Mouse (Mus musculus) mouse embryonic stem cell (cell line): ENCODE measurements around the gene Mrpl37.
"Not testable (repeated sequence)": the region's sequence is repeated elsewhere in the genome, so short reads cannot be mapped to it uniquely, and the experiment has no call there.

ENCODE experiments used
- in situ Hi-C, 2 experiments: fragments of 300-500 bp; cut with MboI; formaldehyde crosslinking; loops; 1 replicate in 1 of 2; 3 replicates in 1 of 2; pipeline ENCODE4 v1.14.3; 2019 to 2020; ENCODE audit warnings: low sequenced_read_pairs in 2 of 2, low pct_unique_long_range_greater_than_20kb in 1 of 2, mixed read lengths in 1 of 2; ENCODE audit not compliant: unreplicated experiment in 1 of 2

Mrpl37 gene

DNA sequence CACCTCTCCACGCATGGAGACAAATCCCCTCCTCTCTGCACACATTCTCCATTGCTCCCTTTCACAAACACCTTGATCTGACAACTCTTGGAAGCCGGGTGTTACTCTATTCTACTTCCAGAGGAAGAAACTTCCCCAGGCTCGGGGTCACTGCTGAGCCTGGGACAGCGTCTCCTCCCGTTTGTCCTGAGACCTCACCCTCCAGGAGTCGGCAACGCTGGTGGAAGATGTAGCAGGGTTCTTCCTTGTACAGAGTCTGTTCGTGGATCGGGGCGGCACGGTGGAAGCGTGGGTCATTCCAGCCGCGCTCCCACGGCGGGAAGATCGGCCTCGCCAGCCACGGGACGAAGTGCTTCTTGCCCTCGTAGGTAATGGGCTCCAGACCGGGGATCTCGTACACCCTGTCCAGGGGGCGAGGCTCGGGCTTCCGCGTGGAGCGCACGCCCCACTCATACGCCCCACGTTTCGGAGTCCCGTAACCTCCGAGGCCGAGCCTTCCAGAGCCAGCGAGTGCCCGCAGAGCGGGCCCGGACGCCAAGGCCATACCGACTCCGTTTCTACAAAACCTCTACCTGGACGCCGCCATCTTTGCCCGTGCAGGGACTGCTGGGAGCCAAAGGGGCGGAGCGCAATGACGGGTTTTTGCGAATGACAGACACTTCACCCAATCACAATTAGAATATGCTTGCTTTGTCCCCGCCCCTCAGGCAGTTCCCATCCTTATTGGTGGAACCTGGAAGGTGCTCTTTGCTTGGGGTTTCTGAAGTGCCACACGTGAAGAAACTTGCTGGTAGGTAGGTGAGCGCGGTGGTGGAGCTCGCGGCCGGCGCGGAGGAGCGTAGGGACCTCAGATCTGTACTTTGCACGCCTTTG lies at the start of gene Mrpl37, which contains the start of gene Cyb5rl:
Mrpl37 (minus strand) TSS at position 617 of the 873 bp plus-strand sequence.
Cyb5rl (plus strand) TSS at position 737 of the 873 bp plus-strand sequence.
- in situ Hi-C loops = no loop called here

GRCm38 (mm10) chr4:107114278-107114677 lies 47.6 kb upstream of the Mrpl37 start:
- in situ Hi-C loops = no loop called here

GRCm38 (mm10) chr4:107109181-107109580 lies 42.5 kb upstream of the Mrpl37 start:
- in situ Hi-C loops = not testable (repeated sequence)

DNA sequence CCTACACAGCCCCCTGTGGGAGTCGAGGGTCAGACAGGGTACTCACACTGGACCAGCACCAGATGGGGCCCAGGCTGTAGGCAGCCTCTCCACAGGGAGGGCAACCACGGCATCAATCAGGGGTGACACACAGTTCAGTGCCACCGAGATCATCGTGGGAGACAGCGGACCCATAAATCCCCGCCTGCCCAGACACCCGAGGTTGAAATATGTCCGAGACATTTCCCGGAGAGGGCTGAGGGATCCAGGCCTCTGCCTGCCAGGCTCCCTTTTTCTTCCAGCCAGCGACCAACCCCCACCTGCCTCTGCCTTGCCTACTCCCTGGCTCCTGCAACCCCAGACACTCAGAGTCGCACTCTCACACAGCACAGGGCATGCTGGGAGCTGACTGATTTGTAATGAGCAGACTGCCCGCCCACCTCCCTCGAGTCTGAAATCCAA lies 41.6 kb upstream of the Mrpl37 start:
- in situ Hi-C loops = no loop called here

DNA sequence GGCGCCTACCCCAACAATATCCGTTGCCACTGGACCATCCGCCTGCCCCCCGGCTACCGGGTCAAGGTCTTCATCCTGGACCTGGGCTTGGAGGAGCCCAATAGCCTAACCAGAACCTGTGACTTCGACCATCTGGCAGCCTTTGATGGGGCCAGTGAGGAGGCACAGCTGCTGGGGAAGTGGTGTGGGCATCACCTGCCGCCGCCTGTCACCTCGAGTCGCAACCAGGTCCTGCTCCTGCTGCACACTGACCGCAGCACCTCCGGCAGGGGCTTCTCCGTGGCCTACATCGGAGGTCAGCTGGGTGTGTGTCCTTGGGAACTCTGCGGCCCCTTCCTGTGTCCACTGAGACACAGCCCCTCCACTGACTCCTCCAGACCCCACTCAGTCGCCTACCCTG lies 40.1 kb upstream of the Mrpl37 start:
- in situ Hi-C loops = no loop called here

- in situ Hi-C loops = no loop called here
These were observed 35.6 kb upstream of the Mrpl37 start for GRCm38 (mm10) chr4:107102220-107102619.

- in situ Hi-C loops = no loop called here
These were observed 32.3 kb upstream of the Mrpl37 start for GRCm38 (mm10) chr4:107098791-107099525.

GRCm38 (mm10) chr4:107098375-107098774 lies 31.7 kb upstream of the Mrpl37 start:
- in situ Hi-C loops = no loop called here

DNA sequence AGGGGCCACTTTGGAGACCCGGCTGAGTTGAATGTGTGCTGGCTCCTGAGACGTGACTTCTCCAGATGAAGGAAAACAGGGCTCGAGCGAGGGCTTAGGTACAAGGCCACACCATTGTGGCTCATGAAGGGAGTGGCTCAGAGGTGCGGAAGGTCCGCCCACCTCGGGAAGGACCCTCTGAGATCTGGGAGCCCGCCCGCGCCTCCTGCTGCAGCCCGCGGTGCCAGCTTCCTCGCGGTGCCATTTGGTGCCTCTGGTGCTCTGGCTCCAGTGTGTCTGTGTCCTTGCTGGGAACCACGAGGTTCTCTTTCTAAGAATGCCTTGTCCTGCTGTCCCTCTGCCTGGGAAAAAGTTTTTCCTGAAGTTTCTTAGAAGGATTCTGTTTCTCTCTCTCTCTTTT lies 31.2 kb upstream of the Mrpl37 start:
- in situ Hi-C loops = no loop called here

DNA sequence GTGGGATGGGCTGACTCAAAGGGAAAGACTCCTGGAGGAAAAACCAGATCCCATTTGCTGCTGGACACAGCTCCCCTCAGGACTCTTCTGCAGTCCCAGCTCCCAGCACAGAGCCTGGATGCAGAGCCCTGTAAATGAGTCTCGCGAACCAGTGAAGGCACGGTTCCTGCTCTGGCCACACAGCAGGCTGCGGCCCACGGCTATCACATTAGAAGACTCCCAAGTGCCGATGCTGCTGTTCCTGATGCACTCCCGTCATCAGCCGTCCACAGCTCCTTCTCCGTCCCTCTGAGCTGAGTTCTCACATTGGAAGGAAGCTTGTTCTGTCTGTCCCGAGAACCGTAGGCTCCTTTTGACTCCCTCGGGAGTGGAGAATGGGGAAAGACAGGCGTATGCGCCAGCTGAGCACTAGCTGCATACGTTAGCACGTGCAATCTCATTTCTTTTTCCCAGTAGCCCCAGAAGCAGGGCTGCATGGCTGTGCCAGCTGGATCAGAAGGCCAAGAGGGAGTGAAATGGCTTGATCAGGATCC lies 30.2 kb upstream of the Mrpl37 start, which contains the start of gene Cdcp2:
Cdcp2 (plus strand) TSS at position 51 of the 533 bp plus-strand sequence.
- in situ Hi-C loops = no loop called here

- in situ Hi-C loops = no loop called here
These were observed 29.4 kb upstream of the Mrpl37 start for GRCm38 (mm10) chr4:107096043-107096442.

- in situ Hi-C loops = no loop called here
These were observed 28.0 kb upstream of the Mrpl37 start for GRCm38 (mm10) chr4:107094484-107095187.

GRCm38 (mm10) chr4:107091696-107092095 lies 25.0 kb upstream of the Mrpl37 start:
- in situ Hi-C loops = no loop called here

GRCm38 (mm10) chr4:107084858-107085257 lies 18.2 kb upstream of the Mrpl37 start:
- in situ Hi-C loops = no loop called here

DNA sequence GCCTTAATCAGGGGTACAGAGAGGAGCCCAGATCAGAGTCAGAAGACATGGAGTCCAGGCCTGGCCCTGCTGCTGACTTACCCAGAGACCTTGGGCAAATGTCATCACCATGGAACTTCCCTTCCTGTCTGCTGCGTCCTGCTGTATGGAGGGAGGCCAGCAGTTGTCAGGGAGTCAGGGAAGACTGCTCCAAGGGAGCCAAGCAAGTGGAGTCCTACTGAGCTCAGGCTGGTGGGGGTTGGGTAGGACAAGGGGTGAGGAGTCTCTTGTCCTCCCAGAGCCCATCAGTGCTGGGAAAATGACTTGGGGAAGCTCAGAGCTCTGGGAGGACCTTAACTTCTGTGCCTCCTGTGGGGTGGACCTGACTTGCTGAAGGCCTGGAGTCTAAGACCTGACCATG lies 17.7 kb upstream of the Mrpl37 start:
- in situ Hi-C loops = no loop called here

- in situ Hi-C loops = no loop called here
These were observed 16.5 kb upstream of the Mrpl37 start for GRCm38 (mm10) chr4:107083126-107083525.

DNA sequence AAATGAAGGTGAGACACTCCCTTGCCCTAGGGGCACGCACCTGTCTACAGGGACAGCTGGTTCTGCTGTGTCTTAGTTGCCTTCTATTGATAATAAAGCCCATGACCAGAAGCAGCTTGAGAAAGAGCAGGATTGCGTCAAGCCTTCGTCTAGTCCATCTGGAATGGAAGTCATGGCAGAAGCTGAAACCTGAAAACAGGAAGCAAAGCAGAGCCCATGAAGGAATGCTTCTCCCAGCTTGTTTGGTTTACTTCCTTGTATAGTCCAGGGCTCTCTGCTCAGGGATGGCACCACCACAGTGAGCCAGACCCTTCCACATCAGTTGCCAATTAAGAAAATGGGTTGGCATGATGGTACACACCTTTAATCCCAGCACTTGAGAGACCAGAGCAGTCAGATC lies 15.5 kb upstream of the Mrpl37 start:
- in situ Hi-C loops = no loop called here

DNA sequence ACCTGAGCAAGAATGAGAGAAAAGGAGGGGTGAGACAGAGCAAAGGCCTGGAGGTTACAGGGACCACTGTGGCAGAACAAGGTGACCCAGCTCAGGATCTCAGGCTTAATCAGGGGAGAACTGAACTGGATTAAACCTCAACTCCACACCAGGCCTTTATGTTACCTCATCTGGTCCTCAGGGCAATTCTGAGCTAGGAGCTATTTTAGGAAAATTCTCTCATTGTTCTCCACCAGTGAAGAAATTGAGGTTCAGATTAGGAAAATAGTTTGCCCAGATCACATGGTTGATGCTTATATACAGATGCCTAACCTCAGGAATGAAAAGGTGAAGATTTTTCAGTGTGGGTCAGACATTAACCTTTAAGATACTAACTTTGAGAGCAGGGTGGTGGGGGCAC lies 13.0 kb upstream of the Mrpl37 start:
- in situ Hi-C loops = no loop called here

DNA sequence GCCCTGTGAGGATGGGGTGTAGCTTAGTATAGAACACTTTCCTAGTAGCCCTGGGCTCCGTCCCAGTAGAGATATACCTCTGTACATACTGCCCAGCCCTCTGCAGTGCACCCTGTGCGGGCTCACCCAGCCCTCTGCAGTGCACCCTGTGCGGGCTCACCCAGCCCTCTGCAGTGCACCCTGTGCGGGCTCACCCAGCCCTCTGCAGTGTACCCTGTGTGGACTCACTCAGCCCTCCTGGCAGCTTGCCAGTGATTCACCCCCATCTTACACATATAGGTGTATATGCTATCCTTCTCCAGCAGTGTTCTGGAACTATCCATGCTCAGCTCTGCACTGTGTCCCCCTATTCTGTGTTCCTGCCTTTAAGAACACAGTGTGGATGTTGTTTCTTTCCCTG lies 12.2 kb upstream of the Mrpl37 start:
- in situ Hi-C loops = no loop called here
